Mouse (Mus musculus) liver, postnatal 0 days (tissue): ENCODE data around the gene Rab27a.

ENCODE experiments used
- CTCF ChIP-seq: sonication (generic); IDR thresholded peaks from 2 replicates; pipeline ENCODE4 v1.5.1; 2016; ENCODE audit warnings: antibody characterized with exemption, low read depth
- EP300 ChIP-seq: IDR thresholded peaks from 2 replicates; pipeline ENCODE4 v1.6.1; 2016; ENCODE audit warnings: antibody characterized with exemption, low read depth, mild to moderate bottlenecking

- TF ChIP-seq CTCF (peak; percentile 95), EP300 (no peak)
Observed at GRCm38 (mm10) chr9:73044146-73045079, at the start of gene Rab27a.
